Mouse (Mus musculus) natural killer cell, adult 2 months (primary cell): ENCODE results near the gene Lca5.

Experiments
- DNase-seq, 2 experiments: peaks; one replicate each; pipeline ENCODE4 v3.0.0; 2022; ENCODE audit warnings: low spot score in 2 of 2

Gene Lca5

GRCm38 (mm10) chr9:83440392-83441357, at the start of gene Lca5:
Gene Lca5 (minus strand): TSS chr9:83441127.
- peak; percentile 91 to 92 for DNase-seq

- DNase-seq = no peak
Observed at GRCm38 (mm10) chr9:83488491-83489210, 47.7 kb upstream of the Lca5 start.

- DNase-seq = no peak
Observed at GRCm38 (mm10) chr9:83487771-83488470, 47.0 kb upstream of the Lca5 start.

GRCm38 (mm10) chr9:83485966-83486365, 45.0 kb upstream of the Lca5 start:
- no peak for DNase-seq

GRCm38 (mm10) chr9:83485357-83485756, 44.4 kb upstream of the Lca5 start:
- DNase-seq = no peak

- DNase-seq = no peak
Observed at GRCm38 (mm10) chr9:83483419-83483818, 42.5 kb upstream of the Lca5 start.

- no peak for DNase-seq
Observed at GRCm38 (mm10) chr9:83482176-83482949, 41.4 kb upstream of the Lca5 start.

- DNase-seq = no peak
Observed at GRCm38 (mm10) chr9:83469871-83470270, 28.9 kb upstream of the Lca5 start.

GRCm38 (mm10) chr9:83447771-83448170, 6.8 kb upstream of the Lca5 start:
- DNase-seq = peak; percentile 80 to 87

- DNase-seq = no peak
Observed at GRCm38 (mm10) chr9:83447176-83447575, 6.2 kb upstream of the Lca5 start.

- DNase-seq = peak in 1 of 2 experiments; percentile 8
Observed at GRCm38 (mm10) chr9:83437621-83438020, 3.3 kb downstream of the Lca5 start.

- no peak for DNase-seq
Observed at GRCm38 (mm10) chr9:83434489-83434888, 6.4 kb downstream of the Lca5 start.

GRCm38 (mm10) chr9:83433661-83434060, 7.3 kb downstream of the Lca5 start:
- peak; percentile 36 to 53 for DNase-seq

- DNase-seq = no peak
Observed at GRCm38 (mm10) chr9:83427926-83428325, 13.0 kb downstream of the Lca5 start.

- DNase-seq = no peak
Observed at GRCm38 (mm10) chr9:83418965-83419364, 22.0 kb downstream of the Lca5 start.

- no peak for DNase-seq
Observed at GRCm38 (mm10) chr9:83413046-83413445, 27.9 kb downstream of the Lca5 start.

GRCm38 (mm10) chr9:83405150-83405549, 35.8 kb downstream of the Lca5 start:
- DNase-seq = no peak

- DNase-seq = no peak
Observed at GRCm38 (mm10) chr9:83400783-83401182, 40.1 kb downstream of the Lca5 start.

GRCm38 (mm10) chr9:83399414-83399813, 41.5 kb downstream of the Lca5 start:
- DNase-seq = no peak

- no peak for DNase-seq
Observed at GRCm38 (mm10) chr9:83398260-83398659, 42.7 kb downstream of the Lca5 start.

- no peak for DNase-seq
Observed at GRCm38 (mm10) chr9:83395456-83395855, 45.5 kb downstream of the Lca5 start.
